Mouse (Mus musculus) liver, embryonic 14 days (tissue): ENCODE measurements around the gene Cubn. TPM values are rescaled to one million over a fixed set of nuclear protein-coding genes. Genes with fewer than 3 reads are reported as not detected.

ENCODE experiments used
- polyA plus RNA-seq: library from polyadenylated mRNA; depleted of rRNA; stranded (reverse); fragments of >200 nt; gene quantifications from 2 replicates; pipeline ENCODE4 v1.2.3, GENCODE M21; 2012; rRNA removed

The Cubn gene
- polyA plus RNA-seq, result 0.05 and 0.06 TPM in 2 replicates

GRCm38 (mm10) chr2:13491734-13492133 is at the start of gene Cubn:
TSS of gene Cubn (minus strand) at chr2:13491813.

GRCm38 (mm10) chr2:13271165-13271957 is 220.3 kb downstream of the Cubn start, which contains the start of gene Rsu1:
TSS of gene Rsu1 (minus strand) at chr2:13271415.

Other genes starting within 250 kb of the Cubn start
- gene Rsu1, start 220.4 kb downstream of the Cubn start, polyA plus RNA-seq, result 45.6 and 50.3 TPM in 2 replicates
- gene Trdmt1, start 52.9 kb upstream of the Cubn start, polyA plus RNA-seq, result 2.6 and 3.2 TPM in 2 replicates
- gene Vim, start 82.1 kb upstream of the Cubn start, polyA plus RNA-seq, result 87.6 and 96.0 TPM in 2 replicates